17 mouse cellular contexts compared by ENCODE assay signal in the genomic region with DNA sequence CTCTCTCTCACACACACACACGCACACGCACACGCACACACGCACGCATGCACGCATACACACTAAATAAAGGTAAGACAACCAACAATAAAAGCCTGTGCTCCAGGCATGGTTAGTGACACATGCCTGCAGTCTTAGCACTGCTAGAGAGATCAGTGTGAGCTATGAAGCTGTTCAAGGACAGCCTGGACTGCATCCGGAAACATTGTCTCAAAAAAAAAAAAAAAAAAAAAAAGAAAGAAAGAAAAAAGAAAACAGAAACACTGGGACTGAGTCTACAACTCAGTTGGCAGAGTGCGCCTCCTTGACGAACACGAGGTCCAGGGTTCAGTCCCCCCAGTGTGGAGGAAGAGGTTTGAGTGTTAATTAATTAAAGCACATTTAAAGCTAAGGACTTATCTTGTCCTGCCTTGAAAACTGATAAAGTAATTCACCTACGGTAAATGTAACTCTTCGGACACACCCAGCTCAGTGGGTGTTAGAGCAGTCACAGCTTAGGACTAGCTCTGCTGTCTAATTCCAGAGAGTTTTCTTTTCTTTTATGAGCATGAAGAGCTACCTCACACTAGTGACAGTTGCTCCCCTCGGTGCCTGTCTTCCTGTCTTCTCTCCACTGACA. TPM values are rescaled to one million over a fixed set of nuclear protein-coding genes. Genes with fewer than 3 reads are reported as not detected.
"Had no signal": no experiment of that assay in that cellular context is flagged by ENCODE, and none has a peak within 500 bp of the region (broad histone marks: within the 10 kb centered on the region; RNA-seq: fewer than 3 reads in every experiment).

No protein-coding gene starts in this region.

- H3K27me3 ChIP-seq: neural tube, embryonic 12.5 days; neural tube, embryonic 13.5 days; stomach, embryonic 15.5 days had no signal

- H3K36me3 ChIP-seq: neural tube, embryonic 12.5 days; neural tube, embryonic 13.5 days; neural tube, embryonic 15.5 days; stomach, embryonic 15.5 days had no signal

- DNase-seq: retina, postnatal 1 day; right cerebral cortex, adult 18-20 months; right cerebral cortex, postnatal 14 days; right cerebral cortex, postnatal 25 days; right cerebral cortex, postnatal 4 days; spleen, adult 18-20 months; thymus, adult 18-20 months; thymus, adult 2 months; thymus, postnatal 14 days; thymus, postnatal 25 days; thymus, postnatal 36 days had no signal

- H3K4me1 ChIP-seq: neural tube, embryonic 12.5 days; neural tube, embryonic 13.5 days; neural tube, embryonic 15.5 days; stomach, embryonic 15.5 days had no signal

- H3K4me3 ChIP-seq: neural tube, embryonic 12.5 days; neural tube, embryonic 13.5 days; neural tube, embryonic 15.5 days; stomach, embryonic 15.5 days had no signal

- H3K27ac ChIP-seq: neural tube, embryonic 12.5 days; neural tube, embryonic 13.5 days; neural tube, embryonic 15.5 days; stomach, embryonic 15.5 days; stomach, postnatal 0 days had no signal

- H3K9me3 ChIP-seq: neural tube, embryonic 12.5 days; neural tube, embryonic 13.5 days; neural tube, embryonic 15.5 days; stomach, embryonic 15.5 days had no signal

- H3K9ac ChIP-seq: neural tube, embryonic 12.5 days; neural tube, embryonic 13.5 days; neural tube, embryonic 15.5 days; stomach, embryonic 15.5 days had no signal

- H3K4me2 ChIP-seq: neural tube, embryonic 12.5 days; neural tube, embryonic 13.5 days; neural tube, embryonic 15.5 days; stomach, embryonic 15.5 days had no signal

RNA-seq across cellular contexts. Expression of gene Cd300lf, which starts 4.2 kb away (rescaled TPM):
- polyA plus RNA-seq: neural tube, embryonic 12.5 days had no signal

RNA-seq across cellular contexts. Expression of gene Rab37, which starts 38.4 kb away (rescaled TPM):
- polyA plus RNA-seq: testis, adult 2 months had no signal
